Mouse (Mus musculus): ENCODE data around the gene Tex2. TPM values are rescaled to one million over a fixed set of nuclear protein-coding genes. Genes with fewer than 3 reads are reported as not detected.

The Tex2 gene
- polyA plus RNA-seq, 1 experiment from 2014 or later: 12.0 TPM

DNA sequence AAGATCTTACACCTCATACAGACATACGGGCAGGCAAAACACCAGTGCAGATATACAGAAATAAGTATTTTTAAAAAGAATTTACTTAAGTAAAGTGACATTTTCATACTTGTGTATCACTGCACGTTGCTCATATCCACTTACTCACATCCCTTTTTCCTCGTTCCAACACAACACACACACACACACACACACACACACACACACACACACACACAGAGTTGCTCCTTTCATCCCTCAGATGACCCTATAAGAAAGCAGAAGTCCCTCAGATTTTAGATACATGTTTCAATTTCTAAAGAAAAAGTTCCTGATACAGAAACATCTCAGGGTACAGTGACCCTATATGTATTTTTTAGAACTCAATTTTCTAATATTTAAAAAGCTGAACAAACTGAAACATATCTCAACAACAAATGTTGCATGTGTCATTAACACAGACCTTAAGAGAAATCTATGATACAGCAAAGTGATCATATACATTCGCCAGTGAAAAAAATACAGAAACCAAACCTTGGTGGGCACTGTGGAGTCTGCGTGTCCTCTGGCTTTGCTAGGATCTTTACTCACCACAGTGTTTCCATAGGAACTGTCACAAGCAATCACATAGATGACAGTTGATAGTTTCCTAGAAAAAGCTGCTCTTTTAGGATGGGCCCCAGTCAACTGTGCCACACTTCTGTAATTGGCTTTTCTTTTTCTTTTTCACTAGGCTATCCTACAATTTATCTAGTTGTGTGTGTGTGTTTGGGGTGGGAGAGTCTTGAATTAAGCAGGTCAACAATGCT, 151.9 kb downstream of the Tex2 start:
- no peak for ATAC-seq (replicated peaks; ENCODE audit: insufficient number of reproducible peaks, insufficient read depth, low FRiP score, low read depth)
- 82% methylated on average over 5 of the region's 5 CpGs for WGBS
- H3K9me3 ChIP-seq (replicated peaks): no peaks in the 10 kb centered on the region
- H3K36me3 ChIP-seq: no peaks in the 10 kb centered on the region
- no peak overlapping the region for H3K4me3 ChIP-seq
- no peak overlapping the region for H3K27ac ChIP-seq
- no peak overlapping the region for H3K4me2 ChIP-seq
- no peak overlapping the region for H3K9ac ChIP-seq
- no peaks in the 10 kb centered on the region for H3K27me3 ChIP-seq
- peaks cover 15% of the 10 kb centered on the region for H3K4me1 ChIP-seq (replicated peaks)

DNA sequence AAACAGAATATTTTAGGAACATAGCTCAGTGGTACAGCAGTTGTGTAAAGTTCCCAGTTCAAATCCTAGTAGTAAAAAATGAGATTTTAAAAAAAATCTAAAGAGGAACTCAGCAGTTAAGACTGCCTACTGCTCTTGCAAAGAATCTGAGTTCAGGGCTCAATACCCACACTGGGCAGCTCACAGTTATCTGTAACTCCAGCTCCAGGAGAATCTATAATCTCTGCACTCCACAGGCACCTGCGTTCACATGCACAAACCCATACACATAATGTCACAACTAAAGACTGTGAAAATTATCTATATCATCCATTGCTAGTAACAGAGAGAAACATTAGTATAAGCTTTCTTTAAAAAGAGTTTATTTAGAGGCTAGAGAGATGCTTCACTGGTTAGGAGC, 152.6 kb downstream of the Tex2 start:
- Histone ChIP-seq H3K9me3 (replicated peaks) (no peaks in the 10 kb centered on the region), H3K4me2 (no peak overlapping the region), H3K27ac (no peak overlapping the region), H3K4me1 (replicated peaks) (peaks cover 15% of the 10 kb centered on the region), H3K27me3 (no peaks in the 10 kb centered on the region), H3K4me3 (no peak overlapping the region), H3K36me3 (no peaks in the 10 kb centered on the region), H3K9ac (no peak overlapping the region)
- WGBS: 90% methylated on average over 1 of the region's 1 CpGs
- no peak for ATAC-seq (replicated peaks; ENCODE audit: insufficient number of reproducible peaks, insufficient read depth, low FRiP score, low read depth)

DNA sequence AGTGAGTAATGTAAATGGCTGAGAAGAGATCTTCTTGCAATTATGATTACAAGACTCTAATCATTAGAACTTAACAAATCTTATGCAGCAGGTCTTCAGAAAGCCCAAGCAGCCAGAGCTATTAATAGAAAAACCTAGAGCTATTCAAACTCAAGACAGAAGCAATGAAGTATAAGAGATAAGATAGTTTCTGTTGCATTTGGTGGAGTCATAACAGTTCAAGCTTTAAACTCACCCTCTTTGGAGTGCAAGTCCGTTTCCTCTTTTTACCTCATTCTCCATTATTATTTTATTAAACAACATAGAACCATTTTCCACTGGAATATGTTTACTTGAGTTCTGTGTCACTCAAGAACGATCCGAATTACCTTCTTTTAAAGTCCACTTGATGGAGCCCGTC, 154.7 kb downstream of the Tex2 start:
- Histone ChIP-seq H3K27me3 (no peaks in the 10 kb centered on the region), H3K36me3 (no peaks in the 10 kb centered on the region), H3K4me3 (no peak overlapping the region), H3K4me1 (replicated peaks) (peaks cover 15% of the 10 kb centered on the region), H3K9ac (no peak overlapping the region), H3K9me3 (replicated peaks) (no peaks in the 10 kb centered on the region), H3K4me2 (no peak overlapping the region), H3K27ac (no peak overlapping the region)
- 75% methylated on average over 4 of the region's 4 CpGs for WGBS
- no peak for ATAC-seq (replicated peaks; ENCODE audit: insufficient number of reproducible peaks, insufficient read depth, low FRiP score, low read depth)

Other genes starting within 250 kb of the Tex2 start
- gene Prr29, start 248.0 kb downstream of the Tex2 start, polyA plus RNA-seq (2015; fragmentation: Nextera tagmentation; extraction: Ambion mirVana): 0.44 and 0.62 TPM in 2 replicates
- gene Icam2, start 225.3 kb downstream of the Tex2 start, polyA plus RNA-seq (2015; fragmentation: Nextera tagmentation; extraction: Ambion mirVana): 79.4 and 87.1 TPM in 2 replicates
- 3.8 and 5.2 TPM in 2 replicates for gene Ern1, start 125.6 kb downstream of the Tex2 start, polyA plus RNA-seq (2015; fragmentation: Nextera tagmentation; extraction: Ambion mirVana)
- 69.2 and 78.7 TPM in 2 replicates for gene Pecam1, start 137.2 kb upstream of the Tex2 start, polyA plus RNA-seq (2015; fragmentation: Nextera tagmentation; extraction: Ambion mirVana)
- gene Milr1, start 137.8 kb upstream of the Tex2 start, polyA plus RNA-seq (2015; fragmentation: Nextera tagmentation; extraction: Ambion mirVana): 0.88 and 2.6 TPM in 2 replicates
- gene Polg2, start 166.1 kb upstream of the Tex2 start, polyA plus RNA-seq (2015; fragmentation: Nextera tagmentation; extraction: Ambion mirVana): 6.6 and 9.0 TPM in 2 replicates
- 192 and 209 TPM in 2 replicates for gene Ddx5, start 175.8 kb upstream of the Tex2 start, polyA plus RNA-seq (2015; fragmentation: Nextera tagmentation; extraction: Ambion mirVana)
- 12.7 and 14.8 TPM in 2 replicates for gene Cep95, start 175.8 kb upstream of the Tex2 start, polyA plus RNA-seq (2015; fragmentation: Nextera tagmentation; extraction: Ambion mirVana)

Data from heart, embryonic 15.5 days (tissue).